Mouse (Mus musculus): ENCODE results near the gene Aak1. TPM values are rescaled to one million over a fixed set of nuclear protein-coding genes. Genes with fewer than 3 reads are reported as not detected.
"Not testable (repeated sequence)": the region's sequence is repeated elsewhere in the genome, so short reads cannot be mapped to it uniquely, and the experiment has no call there.

Aak1 gene
- polyA plus RNA-seq, 1 experiment from 2014 or later = 3.2 TPM

DNA sequence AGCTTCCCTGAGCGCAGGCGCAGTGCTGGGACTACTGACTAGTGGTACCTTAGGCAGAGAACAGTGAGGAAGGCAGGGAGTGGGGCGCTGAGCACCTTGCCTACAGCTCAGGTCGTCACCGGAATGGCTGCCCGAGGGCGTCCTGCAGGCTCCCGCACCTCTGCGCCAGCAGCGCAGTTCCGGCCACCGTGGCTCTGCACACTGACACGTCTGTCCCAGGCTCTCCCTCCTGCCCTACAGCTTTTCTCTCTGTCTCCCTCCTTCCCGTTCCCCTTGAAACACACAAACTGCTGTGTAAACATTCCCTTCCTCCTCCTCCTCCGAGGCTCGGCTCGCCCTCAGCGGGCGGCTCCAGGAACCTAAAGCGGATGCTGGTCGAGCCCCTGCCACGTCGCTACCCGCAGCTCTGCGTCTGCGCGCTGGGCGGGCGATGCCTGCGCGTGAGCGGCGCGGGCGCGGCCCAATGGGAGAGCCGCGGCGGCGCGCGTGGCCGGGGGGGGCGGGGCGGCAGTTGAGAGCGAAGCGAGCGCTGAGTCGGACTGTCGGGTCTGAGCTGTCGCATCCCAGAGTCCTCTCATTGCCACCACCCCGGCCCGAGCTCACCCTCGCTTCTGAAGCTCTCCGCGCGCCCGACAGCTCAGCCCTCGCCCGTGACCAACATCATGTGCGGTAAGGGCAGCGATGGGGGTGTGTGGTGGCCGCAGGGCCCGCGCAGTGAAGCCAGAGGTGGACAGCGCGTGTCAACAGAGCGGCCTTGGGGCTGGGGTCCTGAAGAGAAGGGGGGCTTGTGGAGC is 193.2 kb downstream of the Aak1 start, which contains the start of gene Gfpt1:
Gene Gfpt1 (plus strand): TSS at position 510 of the 794 bp plus-strand sequence.
- peak; percentile 96 for ATAC-seq (ENCODE audit: insufficient read depth)
- Histone ChIP-seq H3K4me1 (replicated peaks) (peaks cover 40% of the 10 kb centered on the region), H3K27ac (replicated peaks) (peak within 1 kb of the TSS; percentile 98), H3K9me3 (replicated peaks) (no peaks in the 10 kb centered on the region), H3K9ac (peak within 1 kb of the TSS; percentile 91), H3K4me2 (peak within 1 kb of the TSS; percentile 99), H3K4me3 (replicated peaks) (peak within 1 kb of the TSS; percentile 79), H3K36me3 (replicated peaks) (no peaks in the 10 kb centered on the region), H3K27me3 (no peaks in the 10 kb centered on the region)
- WGBS (ENCODE audit: insufficient replicate concordance) = under 1% methylated on average over 68 of the region's 68 CpGs

DNA sequence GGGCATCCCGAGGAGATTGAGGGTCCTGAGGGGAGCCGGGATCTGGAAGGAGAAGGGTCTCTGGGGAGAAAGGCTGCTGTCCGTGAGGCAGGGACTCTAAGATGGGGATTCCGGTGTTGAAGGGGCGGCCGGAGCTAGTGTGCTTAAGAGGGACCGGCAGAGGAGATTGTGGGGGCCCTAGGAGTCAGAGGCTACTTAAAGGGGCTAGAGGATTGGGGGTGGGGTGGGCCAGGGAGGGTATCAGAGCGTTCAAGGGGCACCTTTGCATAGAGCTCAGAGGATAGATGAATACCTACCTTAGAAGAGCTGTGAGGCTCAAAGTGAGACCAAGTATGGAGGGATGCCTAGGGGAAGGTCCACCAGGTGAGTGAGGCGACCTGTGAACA is 193.8 kb downstream of the Aak1 start:
- 5% methylated on average over 9 of the region's 9 CpGs for WGBS (ENCODE audit: insufficient replicate concordance)
- Histone ChIP-seq H3K27ac (replicated peaks) (peak overlapping the region; percentile 80), H3K4me3 (replicated peaks) (peak overlapping the region; percentile 79), H3K36me3 (replicated peaks) (0 out of 2 replicates have a peak, but pooled peaks cover 3% of the 10 kb centered on the region), H3K9me3 (replicated peaks) (no peaks in the 10 kb centered on the region), H3K4me2 (peak overlapping the region; percentile 99), H3K27me3 (no peaks in the 10 kb centered on the region), H3K4me1 (replicated peaks) (peaks cover 40% of the 10 kb centered on the region), H3K9ac (peak overlapping the region; percentile 91)
- no peak for ATAC-seq (ENCODE audit: insufficient read depth)

GRCm38 (mm10) chr6:87044895-87045294 is 195.6 kb downstream of the Aak1 start:
- Histone ChIP-seq H3K9me3 (replicated peaks) (no peaks in the 10 kb centered on the region), H3K4me2 (no peak overlapping the region), H3K36me3 (replicated peaks) (0 out of 2 replicates have a peak, but pooled peaks cover 4% of the 10 kb centered on the region), H3K27ac (replicated peaks) (no peak overlapping the region), H3K9ac (no peak overlapping the region), H3K4me1 (replicated peaks) (peaks cover 40% of the 10 kb centered on the region), H3K4me3 (replicated peaks) (no peak overlapping the region), H3K27me3 (no peaks in the 10 kb centered on the region)
- WGBS (ENCODE audit: insufficient replicate concordance) = 40% methylated on average over 2 of the region's 2 CpGs
- ATAC-seq (ENCODE audit: insufficient read depth) = no peak

DNA sequence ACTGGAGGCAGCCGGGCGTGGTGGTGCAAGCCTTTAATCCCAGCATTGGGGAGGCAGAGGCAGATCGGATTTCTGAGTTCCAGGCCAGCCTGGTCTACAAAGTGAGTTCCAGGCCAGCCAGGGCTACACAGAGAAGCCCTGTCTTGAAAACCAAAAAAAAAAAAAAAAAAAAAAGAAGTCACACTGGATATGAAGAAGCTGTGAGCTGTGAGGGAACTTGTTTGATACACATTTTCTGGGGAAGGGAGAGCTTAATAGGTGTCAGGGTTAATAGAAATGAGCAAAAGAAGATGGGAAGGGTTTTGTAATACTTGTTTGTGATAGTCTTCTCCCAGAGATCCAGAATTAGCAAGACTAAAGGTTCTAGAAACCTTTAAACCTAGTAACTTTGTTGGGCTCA is 196.2 kb downstream of the Aak1 start:
- ATAC-seq (ENCODE audit: insufficient read depth) = no peak
- no peak overlapping the region for H3K9ac ChIP-seq
- H3K36me3 ChIP-seq (replicated peaks) = 0 out of 2 replicates have a peak, but pooled peaks cover 4% of the 10 kb centered on the region
- 73% methylated on average over 3 of the region's 3 CpGs for WGBS (ENCODE audit: insufficient replicate concordance)
- H3K27ac ChIP-seq (replicated peaks) = no peak overlapping the region
- H3K4me2 ChIP-seq = no peak overlapping the region
- no peaks in the 10 kb centered on the region for H3K27me3 ChIP-seq
- no peak overlapping the region for H3K4me3 ChIP-seq (replicated peaks)
- H3K4me1 ChIP-seq (replicated peaks) = peaks cover 40% of the 10 kb centered on the region
- H3K9me3 ChIP-seq (replicated peaks) = no peaks in the 10 kb centered on the region

GRCm38 (mm10) chr6:87048712-87049111 is 199.4 kb downstream of the Aak1 start:
- Histone ChIP-seq H3K36me3 (replicated peaks) (peaks cover 28% of the 10 kb centered on the region), H3K4me1 (replicated peaks) (peaks cover 12% of the 10 kb centered on the region)
- 86% methylated on average over 7 of the region's 7 CpGs for WGBS (ENCODE audit: insufficient replicate concordance)
- not testable (repeated sequence) for H3K27ac ChIP-seq (replicated peaks); H3K4me2 ChIP-seq; H3K4me3 ChIP-seq (replicated peaks); H3K9me3 ChIP-seq (replicated peaks); H3K9ac ChIP-seq; ATAC-seq (ENCODE audit: insufficient read depth); H3K27me3 ChIP-seq

GRCm38 (mm10) chr6:87051886-87052425 is 202.6 kb downstream of the Aak1 start:
- no peak for ATAC-seq (ENCODE audit: insufficient read depth)
- Histone ChIP-seq H3K27ac (replicated peaks) (no peak overlapping the region), H3K9me3 (replicated peaks) (no peaks in the 10 kb centered on the region), H3K4me3 (replicated peaks) (no peak overlapping the region), H3K9ac (no peak overlapping the region), H3K4me1 (replicated peaks) (no peaks in the 10 kb centered on the region), H3K36me3 (replicated peaks) (peaks cover 55% of the 10 kb centered on the region), H3K4me2 (no peak overlapping the region), H3K27me3 (no peaks in the 10 kb centered on the region)
- WGBS (ENCODE audit: insufficient replicate concordance) = 84% methylated on average over 10 of the region's 10 CpGs

Other genes with a start within 250 kb of the Aak1 start
- gene Asprv1, start 221.4 kb upstream of the Aak1 start, polyA plus RNA-seq (2015; fragmentation: Nextera tagmentation; extraction: Ambion mirVana) = 2.0 and 2.9 TPM in 2 replicates
- gene Mxd1, start 180.4 kb upstream of the Aak1 start, polyA plus RNA-seq (2015; fragmentation: Nextera tagmentation; extraction: Ambion mirVana) = 48.8 and 58.0 TPM in 2 replicates
- 37.5 and 47.5 TPM in 2 replicates for gene Snrnp27, start 165.0 kb upstream of the Aak1 start, polyA plus RNA-seq (2015; fragmentation: Nextera tagmentation; extraction: Ambion mirVana)
- gene Gmcl1, start 116.1 kb upstream of the Aak1 start, polyA plus RNA-seq (2015; fragmentation: Nextera tagmentation; extraction: Ambion mirVana) = 7.1 and 7.8 TPM in 2 replicates
- 36.9 and 39.6 TPM in 2 replicates for gene Anxa4, start 55.9 kb upstream of the Aak1 start, polyA plus RNA-seq (2015; fragmentation: Nextera tagmentation; extraction: Ambion mirVana)
- 40.3 and 42.2 TPM in 2 replicates for gene Nfu1, start 159.7 kb downstream of the Aak1 start, polyA plus RNA-seq (2015; fragmentation: Nextera tagmentation; extraction: Ambion mirVana)
- gene Gfpt1, start 193.3 kb downstream of the Aak1 start, polyA plus RNA-seq (2015; fragmentation: Nextera tagmentation; extraction: Ambion mirVana) = 6.5 and 6.7 TPM in 2 replicates

Measured in liver, embryonic 15.5 days (tissue).